Mouse (Mus musculus): ENCODE results near the gene Syne1.

DNA sequence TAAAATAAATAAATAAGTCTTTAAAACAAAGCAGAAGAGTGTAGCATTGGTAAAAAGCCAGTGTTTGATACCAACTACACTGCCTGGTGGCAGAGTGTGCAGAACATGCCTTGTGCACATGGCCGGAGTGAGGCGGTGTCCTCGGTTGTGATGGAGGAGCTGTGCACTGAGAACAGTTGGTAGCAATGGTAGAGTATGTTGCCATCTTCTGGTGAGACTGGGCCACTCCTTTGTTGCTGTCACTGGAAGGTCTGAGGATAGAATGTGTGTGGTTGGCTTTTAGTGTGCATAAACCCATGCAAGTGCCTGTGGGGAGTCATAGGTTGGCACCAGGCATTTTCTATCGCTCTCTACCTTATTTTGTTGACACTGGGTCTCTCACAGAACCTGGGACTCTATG, 17.7 kb upstream of the Syne1 start:
- TF ChIP-seq CTCF (IDR thresholded peaks at IDR 0.05; ENCODE audit: low read depth) (peak; percentile 38; the same call in 1 of the 2 replicates), EP300 (optimal IDR thresholded peaks at IDR 0.05) (no peak)
